1 mouse cellular context compared by ENCODE assay signal in the genomic region with DNA sequence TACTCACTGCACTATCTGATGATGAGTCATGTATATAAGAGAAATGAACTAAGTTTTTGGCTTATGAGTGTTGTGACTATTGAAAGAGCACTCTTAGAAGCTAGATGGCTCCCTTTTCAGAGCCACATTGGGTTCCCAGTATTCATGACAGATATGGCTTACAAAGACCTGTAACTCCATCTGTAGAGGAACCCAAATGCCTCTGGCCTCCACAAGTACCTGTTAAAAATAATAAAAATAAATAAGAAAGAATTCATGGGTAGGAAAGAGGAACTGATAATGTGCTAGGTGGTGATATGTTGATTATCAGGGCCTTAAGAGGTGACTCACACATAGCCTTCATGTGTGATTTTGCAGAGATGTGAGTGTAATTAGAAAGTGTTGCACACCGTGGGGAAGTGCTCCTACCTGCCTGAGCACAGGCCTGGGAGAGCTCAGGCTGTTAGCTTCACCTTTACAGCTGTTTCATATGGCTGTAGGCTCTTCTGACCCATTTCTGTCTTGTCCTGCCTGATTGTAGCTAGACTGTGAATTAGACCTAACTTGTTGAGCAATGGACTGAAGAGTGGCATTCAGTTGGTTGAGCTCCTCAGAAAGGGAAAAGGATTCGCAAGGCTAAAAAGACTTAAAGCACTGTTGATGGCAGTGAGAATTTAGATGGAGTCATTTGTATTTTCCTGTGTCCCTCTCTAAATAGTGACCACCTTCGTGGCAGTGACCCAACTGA.
TF ChIP-seq lines count a peak whose summit lies in the region.

No protein-coding gene starts in this region.

TF ChIP-seq in MEL, 35 proteins besides CTCF, POLR2A, EP300 and RAD21 (continued from another document):
- TF ChIP-seq CHD2 (IDR thresholded peaks at IDR 0.05; ENCODE audit: low read length) (no peak), GATA1 (IDR thresholded peaks at IDR 0.05; ENCODE audit: low read depth, low read length) (peak; percentile 89), NRF1 (IDR thresholded peaks at IDR 0.05; ENCODE audit: insufficient read depth, low read depth, low read length, poor library complexity, severe bottlenecking) (no peak), ZMIZ1 (IDR thresholded peaks at IDR 0.05; ENCODE audit: low read depth, low read length) (no peak), MEF2A (IDR thresholded peaks at IDR 0.05; ENCODE audit: extremely low read depth, insufficient replicate concordance, low read depth, low read length, poor library complexity, severe bottlenecking) (no peak), ELF1 (IDR thresholded peaks at IDR 0.05; ENCODE audit: low read depth, low read length) (no peak), USF2 (IDR thresholded peaks at IDR 0.05; ENCODE audit: borderline replicate concordance in 1 of 2, insufficient read depth in 1 of 2, low read depth in 1 of 2, low read length in 2 of 2) (no peak), TAL1 (IDR thresholded peaks at IDR 0.05; ENCODE audit: low read length) (peak; percentile 59), NELFE (IDR thresholded peaks at IDR 0.05; ENCODE audit: low read depth, low read length) (no peak), MAZ (IDR thresholded peaks at IDR 0.05; ENCODE audit: low read depth, low read length) (no peak), MAX (IDR thresholded peaks at IDR 0.05; ENCODE audit: low read length) (no peak), USF1 (IDR thresholded peaks at IDR 0.05; ENCODE audit: low read depth, low read length) (no peak), TCF12 (IDR thresholded peaks at IDR 0.05; ENCODE audit: low read depth, low read length) (peak; percentile 69; the same call in 1 of the 2 replicates), CHD1 (IDR thresholded peaks at IDR 0.05; ENCODE audit: low read depth, low read length) (no peak), POLR2AphosphoS2 (IDR thresholded peaks at IDR 0.05; ENCODE audit: low read length) (no peak), JUND (IDR thresholded peaks at IDR 0.05; ENCODE audit: low read depth, low read length) (0 out of 2 replicates have a peak, but pooled peaks have one; percentile 79), ZC3H11A (IDR thresholded peaks at IDR 0.05; ENCODE audit: low read depth, low read length) (no peak), SMC3 (IDR thresholded peaks at IDR 0.05; ENCODE audit: low read depth, low read length) (no peak), BHLHE40 (IDR thresholded peaks at IDR 0.05; ENCODE audit: borderline replicate concordance, low read depth, low read length) (no peak), TBP (IDR thresholded peaks at IDR 0.05; ENCODE audit: low read depth, low read length) (no peak)
